Mouse (Mus musculus): ENCODE measurements at regions not wholly inside any gene's neighbourhood (a gene's known extent, or its start where the extent isn't known, plus 50 kb on each side); places are given as distances from the start of the nearest gene placed in this dataset.
"Not testable (repeated sequence)": the region's sequence is repeated elsewhere in the genome, so short reads cannot be mapped to it uniquely, and the experiment has no call there.

DNA sequence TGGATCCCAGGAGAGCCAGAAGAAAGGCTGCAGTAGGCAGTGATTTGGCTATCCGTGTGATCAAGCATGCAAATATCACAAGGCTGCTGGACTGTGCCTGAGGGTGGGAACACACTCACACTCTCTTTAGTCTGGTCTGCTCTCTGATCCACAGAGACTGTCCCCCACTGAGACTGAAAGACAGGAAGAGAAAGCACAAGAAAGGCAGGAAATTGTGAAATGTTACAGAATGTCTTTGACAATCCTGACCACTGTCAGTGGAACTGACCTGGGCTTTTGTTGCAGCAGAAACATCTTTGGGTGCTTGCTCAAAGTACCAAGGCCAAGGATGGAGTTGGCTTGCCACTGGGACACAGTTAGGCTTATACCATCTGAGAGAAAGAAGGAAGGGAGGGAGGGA is 52.3 kb upstream of the Gpd2 start:
- DNase-seq: no peak

DNA sequence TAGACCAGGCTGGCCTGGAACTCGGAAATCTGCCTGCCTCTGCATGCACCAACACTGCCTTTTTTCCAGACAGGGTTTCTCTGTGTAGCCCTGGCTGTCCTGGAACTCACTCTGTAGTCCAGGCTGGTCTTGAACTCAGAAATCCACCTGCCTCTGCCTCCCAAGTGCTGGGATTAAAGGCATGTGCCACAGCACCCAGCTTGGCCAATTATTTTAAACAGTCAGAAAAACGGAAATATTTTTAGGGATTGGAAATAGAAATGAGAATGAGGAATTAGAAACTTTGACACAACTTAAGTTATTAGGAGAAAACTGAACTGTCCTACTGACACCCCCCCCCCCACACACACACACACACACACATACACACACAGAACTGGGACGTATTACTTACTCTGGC is 54.3 kb upstream of the Gpd2 start:
- DNase-seq: not testable (repeated sequence)

DNA sequence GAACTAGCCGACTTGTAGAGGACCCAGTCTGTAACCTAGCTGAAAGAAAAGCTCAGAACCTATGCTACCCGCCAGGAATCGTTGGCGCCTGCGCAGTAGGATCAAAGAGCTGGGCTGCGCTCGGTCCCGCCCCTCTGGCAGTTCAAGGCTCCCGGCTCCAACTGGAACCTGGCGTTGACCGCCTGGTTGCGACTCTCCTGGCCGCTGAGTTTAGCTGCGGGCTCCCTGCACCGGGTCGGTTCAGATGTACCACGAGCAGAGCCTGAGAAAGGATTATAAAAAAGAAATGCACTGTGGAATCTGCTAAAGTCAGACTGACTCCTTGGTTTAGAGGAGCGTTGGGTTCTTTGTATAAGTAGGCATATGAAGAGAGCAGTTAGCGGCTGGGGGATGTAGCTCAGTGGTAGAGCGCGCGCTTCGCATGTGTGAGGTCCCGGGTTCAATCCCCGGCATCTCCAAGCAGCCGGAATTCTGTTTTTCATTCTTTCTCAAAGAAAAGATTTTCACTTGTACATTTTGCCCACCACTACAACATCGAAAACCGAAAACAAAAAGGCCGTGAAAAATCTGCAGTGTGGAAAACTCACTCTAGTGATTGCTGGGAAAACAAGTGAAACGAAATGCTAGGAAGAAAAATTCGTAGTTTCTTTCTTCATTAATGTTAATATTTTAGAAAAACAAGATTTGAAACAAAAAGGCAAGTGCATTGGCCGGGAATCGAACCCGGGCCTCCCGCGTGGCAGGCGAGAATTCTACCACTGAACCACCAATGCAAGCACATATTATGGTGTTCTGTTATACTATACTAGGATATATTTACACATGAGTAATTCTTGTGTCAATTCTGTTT is 55.5 kb upstream of the Gpd2 start:
- DNase-seq: peak; percentile 96 to 97

DNA sequence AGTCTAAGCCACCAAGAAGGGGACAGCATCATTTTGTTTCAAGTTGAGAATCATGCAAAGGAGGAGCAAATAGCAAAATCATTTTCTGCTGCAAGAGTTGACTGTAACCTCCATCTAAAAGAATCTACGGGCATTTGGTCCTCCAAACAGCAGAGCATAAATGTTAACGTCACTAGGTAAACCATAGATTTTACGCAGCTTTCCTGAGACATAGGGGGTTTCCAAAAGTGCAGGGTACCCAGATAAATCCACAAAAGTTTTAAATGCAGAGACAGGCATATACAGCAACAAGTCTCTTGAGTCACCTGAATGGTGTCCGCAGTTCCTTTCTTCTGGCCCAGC is 56.1 kb upstream of the Gpd2 start:
- no peak for DNase-seq

DNA sequence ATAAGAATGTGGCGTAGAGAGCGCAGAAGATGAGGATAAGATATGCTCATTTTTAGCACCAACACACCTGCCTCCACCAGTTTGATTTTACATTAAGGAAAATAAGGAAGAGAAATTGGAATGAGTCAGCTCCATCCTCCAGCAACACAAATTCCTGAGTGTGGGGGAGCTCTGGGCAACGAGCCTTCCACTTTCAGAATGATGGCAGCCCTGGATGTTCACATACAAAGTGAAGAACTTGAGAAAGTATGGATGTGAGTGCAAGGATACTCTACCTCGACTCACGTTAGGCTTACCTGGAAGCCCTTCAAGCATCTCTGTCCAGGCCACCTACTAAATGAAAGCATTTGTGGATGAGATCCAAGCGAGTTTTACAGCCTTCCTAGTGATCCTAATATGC is 54.3 kb upstream of the Nr4a2 start:
- no peak for DNase-seq

DNA sequence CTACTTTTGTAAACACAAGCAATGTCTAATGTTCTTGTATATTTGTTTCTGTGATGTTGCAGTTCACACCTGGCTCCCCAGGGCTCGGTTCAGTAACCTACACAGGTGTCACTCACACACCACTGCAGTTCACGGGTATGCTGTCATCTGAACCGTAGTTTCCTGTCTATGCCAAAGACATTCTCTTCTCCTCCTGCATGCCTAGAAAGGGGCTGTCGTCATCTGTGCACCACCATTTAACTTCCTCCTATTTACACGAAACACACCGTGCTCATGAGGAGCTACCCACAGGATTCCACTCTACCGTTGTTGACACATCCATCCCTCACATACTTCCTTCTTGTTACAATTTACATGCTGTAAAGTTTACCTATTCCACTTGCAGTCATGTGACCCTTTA is 52.7 kb upstream of the Nr4a2 start:
- no peak for DNase-seq

DNA sequence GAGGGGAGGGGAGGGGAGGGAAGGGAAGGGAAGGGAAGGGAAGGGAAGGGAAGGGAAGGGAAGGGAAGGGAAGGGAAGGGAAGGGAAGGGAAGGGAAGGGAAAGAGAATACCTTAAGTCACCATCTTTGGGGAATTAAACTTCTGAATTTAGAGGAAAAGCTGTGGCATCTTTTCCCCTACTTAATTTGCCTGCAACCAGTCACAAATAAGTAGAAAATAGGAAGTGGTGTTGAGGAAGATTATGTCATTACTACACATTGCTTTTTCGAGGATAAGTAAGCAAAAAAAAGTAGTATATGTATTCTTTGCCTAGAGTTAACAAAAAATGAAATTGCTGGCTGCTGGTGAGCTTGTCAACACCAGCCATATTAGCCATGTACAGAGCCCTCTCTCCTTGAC is 51.4 kb upstream of the Nr4a2 start:
- DNase-seq: no peak
